Mouse (Mus musculus) heart, embryonic 12.5 days (tissue): ENCODE data around the gene Ncoa1. TPM values are rescaled to one million over a fixed set of nuclear protein-coding genes. Genes with fewer than 3 reads are reported as not detected.
"Not testable (repeated sequence)": the region's sequence is repeated elsewhere in the genome, so short reads cannot be mapped to it uniquely, and the experiment has no call there.

Experiments used
- ATAC-seq: fragments of 200-750 bp; cut with Nextera tagmentation; 2 replicates; pipeline ENCODE4 v1.8.0; 2017; ENCODE audit warnings: moderate TSS enrichment, moderate library complexity; ENCODE audit not compliant: insufficient number of reproducible peaks, low FRiP score
- H3K27ac ChIP-seq: fragments of 300-500 bp; sonication (generic); 2 replicates; pipeline ENCODE4 v1.5.1; 2016; ENCODE audit warnings: mild to moderate bottlenecking, moderate library complexity; ENCODE audit not compliant: poor library complexity, severe bottlenecking
- H3K27me3 ChIP-seq: fragments of 300-500 bp; sonication (generic); replicated peaks from 2 replicates; pipeline ENCODE4 v1.6.1; 2016; ENCODE audit warnings: mild to moderate bottlenecking, moderate library complexity
- H3K36me3 ChIP-seq: fragments of 300-500 bp; sonication (generic); 2 replicates; pipeline ENCODE4 v1.6.1; 2016; ENCODE audit warnings: mild to moderate bottlenecking, moderate library complexity
- H3K4me1 ChIP-seq: fragments of 300-500 bp; sonication (generic); replicated peaks from 2 replicates; pipeline ENCODE4 v1.6.1; 2016; ENCODE audit warnings: mild to moderate bottlenecking
- H3K4me2 ChIP-seq: fragments of 300-500 bp; sonication (generic); 2 replicates; pipeline ENCODE4 v1.6.1; 2016; ENCODE audit warnings: mild to moderate bottlenecking, moderate library complexity
- H3K4me3 ChIP-seq: fragments of 300-500 bp; sonication (generic); 2 replicates; pipeline ENCODE4 v1.5.1; 2016; ENCODE audit warnings: mild to moderate bottlenecking
- H3K9ac ChIP-seq: fragments of 300-500 bp; sonication (generic); 2 replicates; pipeline ENCODE4 v1.6.1; 2016; ENCODE audit warnings: mild to moderate bottlenecking, moderate library complexity
- H3K9me3 ChIP-seq: fragments of 300-500 bp; sonication (generic); replicated peaks from 2 replicates; pipeline ENCODE4 v1.6.1; 2016; ENCODE audit warnings: mild to moderate bottlenecking, moderate library complexity
- WGBS: fragments of 180-500 bp; shearing (Covaris S2); methylation state at CpG from one replicate; pipeline ENCODE4 v1.1.7; 2016; 5-methylcytosine and 5-hydroxymethylcytosine counted together
- polyA plus RNA-seq: library from polyadenylated mRNA; unstranded; fragments of >200 nt; fragmentation: Nextera tagmentation; extraction: Ambion mirVana; gene quantifications from 2 replicates; pipeline ENCODE4 v1.2.1, GENCODE M21; 2016

Gene Ncoa1
- polyA plus RNA-seq, 1 experiment from 2014 or later, result 8.7 TPM

GRCm38 (mm10) chr12:4476291-4476831, 621 bp downstream of the Ncoa1 start:
- under 1% methylated on average over 62 of the region's 73 CpGs for WGBS
- H3K9me3 ChIP-seq, result no peaks in the 10 kb centered on the region
- H3K4me2 ChIP-seq, result peak overlapping the region; percentile 73
- H3K4me1 ChIP-seq, result peaks cover 22% of the 10 kb centered on the region
- peak overlapping the region; percentile 89 for H3K9ac ChIP-seq
- peak overlapping the region; percentile 83 for H3K4me3 ChIP-seq
- H3K27me3 ChIP-seq, result 0 out of 2 replicates have a peak, but pooled peaks cover 8% of the 10 kb centered on the region
- peak overlapping the region; percentile 84 for H3K27ac ChIP-seq
- H3K36me3 ChIP-seq, result no peaks in the 10 kb centered on the region
- peak; percentile 77 for ATAC-seq

GRCm38 (mm10) chr12:4475251-4475993, 1.6 kb downstream of the Ncoa1 start:
- H3K4me2 ChIP-seq, result peak overlapping the region; percentile 73
- H3K36me3 ChIP-seq, result no peaks in the 10 kb centered on the region
- peaks cover 22% of the 10 kb centered on the region for H3K4me1 ChIP-seq
- peak overlapping the region; percentile 83 for H3K4me3 ChIP-seq
- no peaks in the 10 kb centered on the region for H3K9me3 ChIP-seq
- 0 out of 2 replicates have a peak, but pooled peaks cover 8% of the 10 kb centered on the region for H3K27me3 ChIP-seq
- H3K27ac ChIP-seq, result no peak overlapping the region
- peak overlapping the region; percentile 89 for H3K9ac ChIP-seq
- ATAC-seq, result no peak
- WGBS, result 14% methylated on average over 18 of the region's 18 CpGs

- Histone ChIP-seq H3K9me3 (no peaks in the 10 kb centered on the region), H3K4me3 (no peak overlapping the region), H3K9ac (no peak overlapping the region), H3K27me3 (0 out of 2 replicates have a peak, but pooled peaks cover 4% of the 10 kb centered on the region), H3K36me3 (no peaks in the 10 kb centered on the region), H3K4me2 (no peak overlapping the region), H3K27ac (no peak overlapping the region), H3K4me1 (peaks cover 14% of the 10 kb centered on the region)
- 61% methylated on average over 2 of the region's 2 CpGs for WGBS
- ATAC-seq, result no peak
Observed at GRCm38 (mm10) chr12:4469115-4469514, 7.9 kb downstream of the Ncoa1 start.

- H3K4me3 ChIP-seq, result no peak overlapping the region
- no peak for ATAC-seq
- no peaks in the 10 kb centered on the region for H3K36me3 ChIP-seq
- no peaks in the 10 kb centered on the region for H3K9me3 ChIP-seq
- 81% methylated on average over 2 of the region's 2 CpGs for WGBS
- no peaks in the 10 kb centered on the region for H3K27me3 ChIP-seq
- no peak overlapping the region for H3K4me2 ChIP-seq
- H3K4me1 ChIP-seq, result no peaks in the 10 kb centered on the region
- H3K27ac ChIP-seq, result no peak overlapping the region
- H3K9ac ChIP-seq, result no peak overlapping the region
Observed at GRCm38 (mm10) chr12:4463701-4464100, 13.3 kb downstream of the Ncoa1 start.

- WGBS, result 73% methylated on average over 1 of the region's 1 CpGs
- ATAC-seq, result no peak
- no peak overlapping the region for H3K4me2 ChIP-seq
Observed at GRCm38 (mm10) chr12:4462420-4462819, 14.6 kb downstream of the Ncoa1 start.

GRCm38 (mm10) chr12:4460990-4461389, 16.0 kb downstream of the Ncoa1 start:
- Histone ChIP-seq H3K4me2 (no peak overlapping the region), H3K27ac (no peak overlapping the region)
- WGBS, result 91% methylated on average over 2 of the region's 2 CpGs

More at GRCm38 (mm10) chr12:4462420-4462819, 14.6 kb downstream of the Ncoa1 start:
- Histone ChIP-seq H3K27me3 (no peaks in the 10 kb centered on the region), H3K4me3 (no peak overlapping the region), H3K9me3 (no peaks in the 10 kb centered on the region), H3K4me1 (peaks cover 4% of the 10 kb centered on the region), H3K36me3 (no peaks in the 10 kb centered on the region), H3K9ac (no peak overlapping the region), H3K27ac (no peak overlapping the region)

GRCm38 (mm10) chr12:4454956-4455565, 21.9 kb downstream of the Ncoa1 start:
- Histone ChIP-seq H3K4me2 (no peak overlapping the region), H3K4me1 (peaks cover 13% of the 10 kb centered on the region), H3K36me3 (no peaks in the 10 kb centered on the region), H3K27ac (no peak overlapping the region), H3K9me3 (no peaks in the 10 kb centered on the region), H3K4me3 (no peak overlapping the region), H3K27me3 (no peaks in the 10 kb centered on the region), H3K9ac (no peak overlapping the region)
- no peak for ATAC-seq
- 71% methylated on average over 10 of the region's 10 CpGs for WGBS

More at GRCm38 (mm10) chr12:4460990-4461389, 16.0 kb downstream of the Ncoa1 start:
- H3K27me3 ChIP-seq, result no peaks in the 10 kb centered on the region
- H3K4me1 ChIP-seq, result peaks cover 7% of the 10 kb centered on the region
- no peak overlapping the region for H3K4me3 ChIP-seq
- H3K36me3 ChIP-seq, result no peaks in the 10 kb centered on the region
- no peaks in the 10 kb centered on the region for H3K9me3 ChIP-seq
- H3K9ac ChIP-seq, result no peak overlapping the region
- ATAC-seq, result no peak

- no peak overlapping the region for H3K4me2 ChIP-seq
- no peak overlapping the region for H3K4me3 ChIP-seq
- ATAC-seq, result no peak
- H3K9ac ChIP-seq, result no peak overlapping the region
- no peaks in the 10 kb centered on the region for H3K9me3 ChIP-seq
- peaks cover 13% of the 10 kb centered on the region for H3K4me1 ChIP-seq
- no peaks in the 10 kb centered on the region for H3K36me3 ChIP-seq
- no peaks in the 10 kb centered on the region for H3K27me3 ChIP-seq
- WGBS, result 90% methylated on average over 4 of the region's 4 CpGs
- no peak overlapping the region for H3K27ac ChIP-seq
Observed at GRCm38 (mm10) chr12:4454248-4454647, 22.7 kb downstream of the Ncoa1 start.

- H3K4me3 ChIP-seq, result no peak overlapping the region
- ATAC-seq, result no peak
- H3K36me3 ChIP-seq, result no peaks in the 10 kb centered on the region
- H3K4me2 ChIP-seq, result no peak overlapping the region
- H3K9me3 ChIP-seq, result no peaks in the 10 kb centered on the region
- H3K4me1 ChIP-seq, result peaks cover 7% of the 10 kb centered on the region; the same call in 1 of the 2 replicates
- no peaks in the 10 kb centered on the region for H3K27me3 ChIP-seq
- H3K27ac ChIP-seq, result no peak overlapping the region
- no peak overlapping the region for H3K9ac ChIP-seq
Observed at GRCm38 (mm10) chr12:4452233-4452632, 24.7 kb downstream of the Ncoa1 start.

GRCm38 (mm10) chr12:4450485-4450884, 26.5 kb downstream of the Ncoa1 start:
- H3K9ac ChIP-seq, H3K4me3 ChIP-seq, H3K27me3 ChIP-seq, H3K27ac ChIP-seq, H3K9me3 ChIP-seq, ATAC-seq, H3K4me2 ChIP-seq, H3K4me1 ChIP-seq, H3K36me3 ChIP-seq: not testable (repeated sequence)

- 0 out of 2 replicates have a peak, but pooled peaks cover 4% of the 10 kb centered on the region for H3K4me1 ChIP-seq
- no peak overlapping the region for H3K27ac ChIP-seq
- H3K9ac ChIP-seq, result no peak overlapping the region
- ATAC-seq, result no peak
- no peaks in the 10 kb centered on the region for H3K27me3 ChIP-seq
- no peaks in the 10 kb centered on the region for H3K36me3 ChIP-seq
- H3K4me3 ChIP-seq, result no peak overlapping the region
- 79% methylated on average over 4 of the region's 4 CpGs for WGBS
- no peaks in the 10 kb centered on the region for H3K9me3 ChIP-seq
- no peak overlapping the region for H3K4me2 ChIP-seq
Observed at GRCm38 (mm10) chr12:4448076-4448589, 28.8 kb downstream of the Ncoa1 start.
